Mouse (Mus musculus): ENCODE measurements around the gene Clstn2. TPM values are rescaled to one million over a fixed set of nuclear protein-coding genes. Genes with fewer than 3 reads are reported as not detected.

The Clstn2 gene
- total and polyA plus RNA-seq, 3 experiments: 0.05 TPM; not detected in 2

DNA sequence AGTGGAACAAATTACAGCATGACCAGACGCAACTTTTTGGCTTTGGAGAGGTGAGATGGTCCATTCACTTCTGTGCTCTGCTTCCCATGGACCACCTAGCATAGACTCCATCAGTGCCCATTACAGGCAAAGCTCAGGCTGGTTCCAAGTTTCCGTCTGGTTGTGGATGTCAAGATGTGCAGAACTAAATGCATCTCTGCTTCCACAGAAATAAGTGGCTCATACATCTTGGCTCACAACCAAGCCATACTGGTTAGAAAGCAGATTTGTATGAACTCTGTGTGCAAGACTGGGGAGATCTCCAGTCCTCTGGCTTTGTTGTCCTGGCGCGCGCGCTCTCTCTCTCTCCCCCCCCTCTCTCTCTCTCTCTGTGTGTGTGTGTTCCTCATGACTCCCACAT, 537.9 kb downstream of the Clstn2 start:
- Histone ChIP-seq H3K36me3 (replicated peaks) (no peaks in the 10 kb centered on the region), H3K4me1 (ENCODE audit: insufficient read depth, low read depth, low read length) (no peaks in the 10 kb centered on the region), H3K27me3 (ENCODE audit: insufficient read depth, low read length) (no peaks in the 10 kb centered on the region), H3K4me3 (ENCODE audit: low read depth, low read length) (no peak overlapping the region), H3K9me3 (replicated peaks) (peaks cover 57% of the 10 kb centered on the region)
- DNase-seq (ENCODE audit: low spot score) (no peak), ATAC-seq (ENCODE audit: extremely low read depth, insufficient number of reproducible peaks, low FRiP score, poor library complexity, severe bottlenecking) (no peak)
- TF ChIP-seq TAL1 (conservative IDR thresholded peaks at IDR 0.05; ENCODE audit: low read depth, low read length) (no peak), CTCF (IDR thresholded peaks at IDR 0.05; ENCODE audit: low read depth, low read length) (no peak), GATA1 (IDR thresholded peaks at IDR 0.05; ENCODE audit: borderline replicate concordance, low read length) (no peak), GATA2 (IDR thresholded peaks at IDR 0.05; ENCODE audit: borderline replicate concordance, low read depth, low read length) (no peak), POLR2AphosphoS5 (IDR thresholded peaks at IDR 0.05; ENCODE audit: insufficient replicate concordance, low read depth, low read length) (no peak)

DNA sequence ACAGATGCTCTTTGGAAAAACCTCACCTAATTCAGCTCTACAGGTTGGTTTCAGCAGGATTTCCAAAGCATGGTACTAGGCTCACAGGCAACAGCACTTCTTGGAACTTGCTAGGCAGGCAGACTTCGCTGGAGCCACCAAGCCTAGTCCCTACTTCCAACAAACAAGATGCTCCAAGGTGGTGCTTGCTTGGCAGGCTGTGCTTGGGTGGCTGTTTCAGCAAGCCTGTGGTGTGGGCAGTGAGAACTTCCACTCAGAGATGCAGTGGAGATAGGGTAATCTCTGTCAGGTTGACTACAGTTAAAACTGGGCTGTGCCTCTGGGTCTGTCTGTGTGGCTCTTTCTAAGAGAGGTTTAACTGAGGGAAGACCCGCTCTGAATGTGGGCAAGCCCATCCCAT, 541.4 kb downstream of the Clstn2 start:
- H3K27me3 ChIP-seq (ENCODE audit: insufficient read depth, low read length): no peaks in the 10 kb centered on the region
- DNase-seq (ENCODE audit: low spot score): no peak
- no peak; the same call in 1 of the 2 replicates for ATAC-seq (ENCODE audit: extremely low read depth, insufficient number of reproducible peaks, low FRiP score, poor library complexity, severe bottlenecking)
- H3K9me3 ChIP-seq (replicated peaks): peaks cover 51% of the 10 kb centered on the region
- TF ChIP-seq GATA1 (IDR thresholded peaks at IDR 0.05; ENCODE audit: borderline replicate concordance, low read length) (no peak), TAL1 (conservative IDR thresholded peaks at IDR 0.05; ENCODE audit: low read depth, low read length) (no peak), POLR2AphosphoS5 (IDR thresholded peaks at IDR 0.05; ENCODE audit: insufficient replicate concordance, low read depth, low read length) (no peak), CTCF (IDR thresholded peaks at IDR 0.05; ENCODE audit: low read depth, low read length) (no peak), GATA2 (IDR thresholded peaks at IDR 0.05; ENCODE audit: borderline replicate concordance, low read depth, low read length) (no peak)
- H3K36me3 ChIP-seq (replicated peaks): no peaks in the 10 kb centered on the region
- no peak overlapping the region for H3K4me3 ChIP-seq (ENCODE audit: low read depth, low read length)
- no peaks in the 10 kb centered on the region for H3K4me1 ChIP-seq (ENCODE audit: insufficient read depth, low read depth, low read length)

DNA sequence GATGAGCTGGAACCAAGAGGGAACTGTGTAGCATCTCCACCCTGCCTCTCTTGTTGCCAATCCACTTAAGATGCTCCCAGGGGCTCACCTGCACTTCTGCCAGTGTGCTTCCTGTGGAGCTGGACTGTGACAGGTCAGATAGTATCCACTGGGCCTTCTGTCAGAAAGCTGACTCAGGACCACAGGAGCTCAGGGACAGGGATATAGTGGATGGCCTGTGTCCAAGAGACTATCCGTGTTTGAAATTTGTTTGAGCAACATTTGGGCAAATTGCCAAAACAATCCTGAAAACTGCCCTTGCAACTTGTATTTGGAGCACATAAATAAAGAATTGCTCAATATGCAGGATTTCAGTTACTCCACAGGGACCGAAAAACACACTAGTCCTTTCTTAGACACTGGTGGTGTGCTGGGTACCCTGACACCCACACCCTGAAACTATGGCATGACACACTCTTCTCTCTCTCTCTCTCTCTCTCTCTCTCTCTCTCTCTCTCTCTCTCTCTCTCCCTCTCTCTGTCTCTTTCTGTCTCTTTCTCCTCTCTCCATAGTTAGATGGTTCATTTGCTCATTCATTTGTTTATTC, 542.3 kb downstream of the Clstn2 start:
- Histone ChIP-seq H3K4me3 (ENCODE audit: low read depth, low read length) (no peak overlapping the region), H3K36me3 (replicated peaks) (no peaks in the 10 kb centered on the region), H3K9me3 (replicated peaks) (peaks cover 50% of the 10 kb centered on the region), H3K4me1 (ENCODE audit: insufficient read depth, low read depth, low read length) (no peaks in the 10 kb centered on the region), H3K27me3 (ENCODE audit: insufficient read depth, low read length) (no peaks in the 10 kb centered on the region)
- ATAC-seq (ENCODE audit: extremely low read depth, insufficient number of reproducible peaks, low FRiP score, poor library complexity, severe bottlenecking) (no peak), DNase-seq (ENCODE audit: low spot score) (no peak)
- TF ChIP-seq POLR2AphosphoS5 (IDR thresholded peaks at IDR 0.05; ENCODE audit: insufficient replicate concordance, low read depth, low read length): no peak
- TF ChIP-seq GATA2 (IDR thresholded peaks at IDR 0.05; ENCODE audit: borderline replicate concordance, low read depth, low read length): no peak
- no peak for TF ChIP-seq TAL1 (conservative IDR thresholded peaks at IDR 0.05; ENCODE audit: low read depth, low read length)
- TF ChIP-seq GATA1 (IDR thresholded peaks at IDR 0.05; ENCODE audit: borderline replicate concordance, low read length): no peak
- TF ChIP-seq CTCF (IDR thresholded peaks at IDR 0.05; ENCODE audit: low read depth, low read length): no peak

DNA sequence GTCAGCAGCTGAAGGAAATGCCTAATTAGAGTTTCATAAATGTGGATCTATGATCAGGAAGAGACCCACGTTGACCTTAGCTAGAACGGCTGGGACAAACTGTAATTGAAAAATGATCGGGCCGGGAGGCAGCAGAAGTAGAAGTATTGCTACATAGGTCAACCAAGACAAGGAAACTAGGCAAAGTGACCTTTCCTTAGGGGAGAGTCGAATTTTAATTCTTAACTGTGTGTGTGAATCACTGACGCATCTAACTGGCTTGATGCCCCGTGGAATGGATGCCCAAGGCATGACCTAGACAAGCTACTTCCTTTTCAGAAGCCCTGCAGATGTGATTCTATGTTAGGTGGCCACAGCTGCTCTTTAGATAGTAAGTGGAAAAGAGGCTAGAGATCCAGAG, 546.2 kb downstream of the Clstn2 start:
- DNase-seq (ENCODE audit: low spot score): no peak
- no peaks in the 10 kb centered on the region for H3K36me3 ChIP-seq (replicated peaks)
- TF ChIP-seq GATA1 (IDR thresholded peaks at IDR 0.05; ENCODE audit: borderline replicate concordance, low read length) (no peak), CTCF (IDR thresholded peaks at IDR 0.05; ENCODE audit: low read depth, low read length) (no peak)
- no peaks in the 10 kb centered on the region for H3K27me3 ChIP-seq (ENCODE audit: insufficient read depth, low read length)
- ATAC-seq (ENCODE audit: extremely low read depth, insufficient number of reproducible peaks, low FRiP score, poor library complexity, severe bottlenecking): no peak
- H3K4me1 ChIP-seq (ENCODE audit: insufficient read depth, low read depth, low read length): no peaks in the 10 kb centered on the region
- H3K4me3 ChIP-seq (ENCODE audit: low read depth, low read length): no peak overlapping the region
- H3K9me3 ChIP-seq (replicated peaks): peaks cover 41% of the 10 kb centered on the region

DNA sequence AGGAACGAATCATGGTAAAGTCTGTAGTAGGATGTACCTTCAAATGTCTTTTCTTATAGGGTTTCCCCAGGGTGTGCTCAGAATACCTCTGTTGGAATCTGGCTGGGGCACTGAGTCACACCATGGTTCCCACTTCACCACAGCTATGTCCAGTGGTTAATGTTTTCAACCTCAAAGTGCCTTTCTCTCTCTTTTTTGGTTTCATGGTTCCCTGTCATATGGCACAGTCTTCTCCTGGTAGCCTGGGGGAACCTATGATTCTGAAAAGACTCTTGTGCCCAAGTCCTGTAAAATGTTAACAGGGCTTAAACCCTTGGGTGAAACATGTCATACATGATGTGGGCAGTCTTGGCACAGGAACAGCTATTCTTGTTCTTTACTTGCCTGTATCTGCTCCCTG, 551.8 kb downstream of the Clstn2 start:
- Histone ChIP-seq H3K36me3 (replicated peaks) (no peaks in the 10 kb centered on the region), H3K9me3 (replicated peaks) (peaks cover 45% of the 10 kb centered on the region), H3K27me3 (ENCODE audit: insufficient read depth, low read length) (no peaks in the 10 kb centered on the region), H3K4me1 (ENCODE audit: insufficient read depth, low read depth, low read length) (no peaks in the 10 kb centered on the region), H3K4me3 (ENCODE audit: low read depth, low read length) (no peak overlapping the region)
- ATAC-seq (ENCODE audit: extremely low read depth, insufficient number of reproducible peaks, low FRiP score, poor library complexity, severe bottlenecking): no peak
- TF ChIP-seq GATA1 (IDR thresholded peaks at IDR 0.05; ENCODE audit: borderline replicate concordance, low read length) (no peak), TAL1 (conservative IDR thresholded peaks at IDR 0.05; ENCODE audit: low read depth, low read length) (no peak), POLR2AphosphoS5 (IDR thresholded peaks at IDR 0.05; ENCODE audit: insufficient replicate concordance, low read depth, low read length) (no peak), GATA2 (IDR thresholded peaks at IDR 0.05; ENCODE audit: borderline replicate concordance, low read depth, low read length) (no peak), CTCF (IDR thresholded peaks at IDR 0.05; ENCODE audit: low read depth, low read length) (no peak)
- DNase-seq (ENCODE audit: low spot score): no peak

DNA sequence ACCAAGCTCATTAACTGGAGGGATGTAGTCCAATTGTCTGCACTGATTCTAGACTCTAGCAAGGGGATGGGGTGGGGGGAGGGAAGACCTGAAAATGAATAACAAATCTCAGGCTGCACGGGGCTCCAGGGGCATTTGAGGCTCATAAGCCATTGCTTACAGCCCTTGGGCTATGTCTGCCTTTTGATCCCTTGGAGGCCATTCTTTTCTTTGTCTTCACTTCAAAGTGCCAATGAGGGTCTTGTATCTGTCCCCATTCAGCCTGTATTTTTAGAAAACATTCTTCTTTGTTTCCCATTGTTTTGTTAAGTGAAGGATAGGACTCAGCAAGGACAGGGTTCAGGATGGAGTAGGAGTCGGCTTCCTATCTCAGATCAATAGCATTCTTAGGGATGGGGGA, 556.0 kb downstream of the Clstn2 start:
- Histone ChIP-seq H3K4me1 (ENCODE audit: insufficient read depth, low read depth, low read length) (no peaks in the 10 kb centered on the region), H3K4me3 (ENCODE audit: low read depth, low read length) (no peak overlapping the region), H3K27me3 (ENCODE audit: insufficient read depth, low read length) (no peaks in the 10 kb centered on the region), H3K36me3 (replicated peaks) (no peaks in the 10 kb centered on the region), H3K9me3 (replicated peaks) (peaks cover 40% of the 10 kb centered on the region)
- TF ChIP-seq GATA1 (IDR thresholded peaks at IDR 0.05; ENCODE audit: borderline replicate concordance, low read length): no peak
- no peak for TF ChIP-seq CTCF (IDR thresholded peaks at IDR 0.05; ENCODE audit: low read depth, low read length)
- no peak for TF ChIP-seq TAL1 (conservative IDR thresholded peaks at IDR 0.05; ENCODE audit: low read depth, low read length)
- no peak for TF ChIP-seq POLR2AphosphoS5 (IDR thresholded peaks at IDR 0.05; ENCODE audit: insufficient replicate concordance, low read depth, low read length)
- TF ChIP-seq GATA2 (IDR thresholded peaks at IDR 0.05; ENCODE audit: borderline replicate concordance, low read depth, low read length): no peak
- DNase-seq (ENCODE audit: low spot score): no peak
- ATAC-seq (ENCODE audit: extremely low read depth, insufficient number of reproducible peaks, low FRiP score, poor library complexity, severe bottlenecking): no peak
